Mouse (Mus musculus): ENCODE results near the gene Hdac6. TPM values are rescaled to one million over a fixed set of nuclear protein-coding genes. Genes with fewer than 3 reads are reported as not detected.
"Not testable (repeated sequence)": the region's sequence is repeated elsewhere in the genome, so short reads cannot be mapped to it uniquely, and the experiment has no call there.

The Hdac6 gene
- polyA plus RNA-seq, 2 experiments, result 7.9 to 11.9 TPM

DNA sequence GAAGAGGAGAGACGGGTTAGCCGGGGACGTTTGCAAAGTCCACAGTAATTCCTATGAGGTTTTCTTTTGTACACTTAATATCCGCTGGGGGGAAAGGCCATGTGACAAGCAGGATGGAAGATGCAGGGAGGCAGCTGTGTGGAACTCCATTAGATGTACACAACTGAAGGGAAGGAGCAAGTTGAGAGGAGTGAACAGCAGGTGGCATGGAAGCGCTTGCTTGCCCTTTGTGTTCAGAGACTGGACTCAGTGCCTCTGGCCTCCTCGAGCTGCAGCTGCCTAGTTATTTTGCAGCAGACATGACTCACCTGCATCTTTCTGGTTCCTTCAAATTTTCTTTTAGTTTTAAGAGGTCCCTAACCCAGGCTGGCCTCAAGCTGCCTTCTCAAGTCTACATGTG lies 37.2 kb downstream of the Hdac6 start:
- H3K4me1 ChIP-seq (replicated peaks; ENCODE audit: control insufficient read depth in 2 of 2, insufficient read depth in 2 of 2, low read length in 1 of 2), result no peaks in the 10 kb centered on the region

DNA sequence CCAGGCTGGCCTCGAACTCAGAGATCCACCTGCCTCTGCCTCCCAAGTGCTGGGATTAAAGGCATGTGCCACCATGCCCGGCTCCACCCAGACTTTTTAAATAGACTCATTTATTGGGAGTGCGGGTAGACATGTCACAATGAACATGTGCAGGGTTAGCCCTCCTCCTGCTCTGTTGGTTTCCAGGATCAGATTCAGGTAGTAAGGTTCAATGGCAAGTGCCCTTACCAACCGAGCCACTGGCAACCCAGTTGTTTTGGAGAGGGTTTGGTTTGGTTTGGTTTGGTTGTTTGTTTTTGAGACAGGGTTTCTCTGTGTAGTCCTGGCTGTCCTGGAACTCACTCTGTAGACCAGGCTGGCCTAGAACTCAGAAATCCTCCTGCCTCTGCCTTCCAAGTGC lies 38.4 kb downstream of the Hdac6 start, which contains the start of gene Gm10490:
Gene Gm10490 (plus strand): TSS at position 301 of the 400 bp plus-strand sequence.
- not testable (repeated sequence) for ATAC-seq (ENCODE audit: insufficient read depth); H3K9ac ChIP-seq (replicated peaks); H3K36me3 ChIP-seq (replicated peaks; ENCODE audit: control insufficient read depth, insufficient read depth, low read depth); H3K27ac ChIP-seq; DNase-seq (ENCODE audit: low read depth in 3 of 3, low spot score in 3 of 3); H3K27me3 ChIP-seq (ENCODE audit: control insufficient read depth, insufficient read depth, low read length); H3K4me1 ChIP-seq (replicated peaks; ENCODE audit: control insufficient read depth in 2 of 2, insufficient read depth in 2 of 2, low read length in 1 of 2); H3K9me3 ChIP-seq (ENCODE audit: control insufficient read depth, low read length); H3K4me3 ChIP-seq (ENCODE audit: insufficient read depth in 1 of 2, low read depth in 2 of 2, low read length in 2 of 2); H3K4me2 ChIP-seq (ENCODE audit: low read depth)
- 75% methylated on average over 4 of the region's 4 CpGs for WGBS (ENCODE audit: insufficient replicate concordance)

More for the DNA sequence above, 37.2 kb downstream of the Hdac6 start:
- no peak overlapping the region for H3K9ac ChIP-seq (replicated peaks)
- WGBS (ENCODE audit: insufficient replicate concordance), result 57% methylated on average over 6 of the region's 6 CpGs
- H3K4me2 ChIP-seq (ENCODE audit: low read depth), result no peak overlapping the region
- DNase-seq (ENCODE audit: low read depth in 3 of 3, low spot score in 3 of 3), result no peak
- H3K27me3 ChIP-seq (ENCODE audit: control insufficient read depth, insufficient read depth, low read length), result no peaks in the 10 kb centered on the region
- H3K27ac ChIP-seq, result no peak overlapping the region
- no peak overlapping the region for H3K4me3 ChIP-seq (ENCODE audit: insufficient read depth in 1 of 2, low read depth in 2 of 2, low read length in 2 of 2)
- ATAC-seq (ENCODE audit: insufficient read depth), result no peak
- no peaks in the 10 kb centered on the region for H3K36me3 ChIP-seq (replicated peaks; ENCODE audit: control insufficient read depth, insufficient read depth, low read depth)
- TF ChIP-seq EP300 (IDR thresholded peaks at IDR 0.05; ENCODE audit: low read depth) (no peak), CTCF (IDR thresholded peaks at IDR 0.05; ENCODE audit: low read depth) (no peak)
- no peaks in the 10 kb centered on the region for H3K9me3 ChIP-seq (ENCODE audit: control insufficient read depth, low read length)

DNA sequence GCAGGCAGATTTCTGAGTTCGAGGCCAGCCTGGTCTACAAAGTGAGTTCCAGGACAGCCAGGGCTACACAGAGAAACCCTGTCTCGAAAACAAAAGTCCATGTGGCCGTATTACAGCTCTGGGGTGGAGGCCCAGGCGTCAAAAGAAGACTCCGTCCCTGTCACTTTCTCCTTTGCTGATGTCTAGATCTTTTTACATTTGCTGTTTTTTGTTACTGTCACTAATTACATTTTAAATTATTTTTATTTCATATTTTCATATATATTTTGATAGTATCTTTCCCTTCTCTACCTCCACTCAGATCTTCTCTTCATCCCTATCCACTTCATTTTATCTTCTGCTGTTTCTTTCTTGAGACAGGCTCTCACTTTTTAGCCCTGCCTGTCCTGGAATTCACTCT lies 40.0 kb downstream of the Hdac6 start, which contains the start of gene Gm10491:
Gene Gm10491 (minus strand): TSS at position 101 of the 400 bp plus-strand sequence.
- H3K27ac ChIP-seq, result no peak within 1 kb of the TSS
- H3K27me3 ChIP-seq (ENCODE audit: control insufficient read depth, insufficient read depth, low read length), result no peaks in the 10 kb centered on the region
- ATAC-seq (ENCODE audit: insufficient read depth) (no peak), DNase-seq (ENCODE audit: low read depth in 3 of 3, low spot score in 3 of 3) (no peak)
- no peak within 1 kb of the TSS for H3K4me2 ChIP-seq (ENCODE audit: low read depth)
- no peak for TF ChIP-seq CTCF (IDR thresholded peaks at IDR 0.05; ENCODE audit: low read depth)
- no peak for TF ChIP-seq EP300 (IDR thresholded peaks at IDR 0.05; ENCODE audit: low read depth)
- WGBS (ENCODE audit: insufficient replicate concordance), result 69% methylated on average over 5 of the region's 5 CpGs
- H3K9me3 ChIP-seq (ENCODE audit: control insufficient read depth, low read length), result no peaks in the 10 kb centered on the region
- H3K36me3 ChIP-seq (replicated peaks; ENCODE audit: control insufficient read depth, insufficient read depth, low read depth), result no peaks in the 10 kb centered on the region
- no peak within 1 kb of the TSS for H3K4me3 ChIP-seq (ENCODE audit: insufficient read depth in 1 of 2, low read depth in 2 of 2, low read length in 2 of 2)
- H3K4me1 ChIP-seq (replicated peaks; ENCODE audit: control insufficient read depth in 2 of 2, insufficient read depth in 2 of 2, low read length in 1 of 2), result no peaks in the 10 kb centered on the region
- no peak within 1 kb of the TSS for H3K9ac ChIP-seq (replicated peaks)

DNA sequence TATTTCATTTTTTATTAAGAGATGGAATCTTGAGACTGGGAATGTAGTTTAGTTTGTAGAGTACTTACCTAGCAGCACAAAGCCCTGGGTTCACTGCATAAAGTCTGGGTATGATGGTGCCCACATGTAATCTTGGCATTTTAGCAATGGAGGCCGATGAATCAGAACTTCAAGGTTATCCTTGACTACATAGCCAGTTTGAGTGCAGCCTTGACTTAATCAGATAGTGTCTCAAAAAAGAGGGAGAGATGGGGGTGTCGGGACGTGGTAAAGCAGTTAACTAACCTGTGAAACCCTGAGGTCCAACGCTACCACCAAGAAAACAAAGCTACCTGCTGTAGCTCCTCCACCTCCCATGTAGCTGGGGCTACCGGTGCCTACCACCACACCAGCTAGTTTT lies 43.2 kb downstream of the Hdac6 start:
- H3K4me1 ChIP-seq (replicated peaks; ENCODE audit: control insufficient read depth in 2 of 2, insufficient read depth in 2 of 2, low read length in 1 of 2), result no peaks in the 10 kb centered on the region
- H3K9ac ChIP-seq (replicated peaks), result no peak overlapping the region
- H3K4me2 ChIP-seq (ENCODE audit: low read depth), result no peak overlapping the region
- ATAC-seq (ENCODE audit: insufficient read depth) (no peak), DNase-seq (ENCODE audit: low read depth in 3 of 3, low spot score in 3 of 3) (no peak)
- no peak overlapping the region for H3K4me3 ChIP-seq (ENCODE audit: insufficient read depth in 1 of 2, low read depth in 2 of 2, low read length in 2 of 2)
- H3K9me3 ChIP-seq (ENCODE audit: control insufficient read depth, low read length), result no peaks in the 10 kb centered on the region
- 74% methylated on average over 5 of the region's 5 CpGs for WGBS (ENCODE audit: insufficient replicate concordance)
- TF ChIP-seq CTCF (IDR thresholded peaks at IDR 0.05; ENCODE audit: low read depth), result no peak
- no peak for TF ChIP-seq EP300 (IDR thresholded peaks at IDR 0.05; ENCODE audit: low read depth)
- no peaks in the 10 kb centered on the region for H3K27me3 ChIP-seq (ENCODE audit: control insufficient read depth, insufficient read depth, low read length)
- no peaks in the 10 kb centered on the region for H3K36me3 ChIP-seq (replicated peaks; ENCODE audit: control insufficient read depth, insufficient read depth, low read depth)
- no peak overlapping the region for H3K27ac ChIP-seq

DNA sequence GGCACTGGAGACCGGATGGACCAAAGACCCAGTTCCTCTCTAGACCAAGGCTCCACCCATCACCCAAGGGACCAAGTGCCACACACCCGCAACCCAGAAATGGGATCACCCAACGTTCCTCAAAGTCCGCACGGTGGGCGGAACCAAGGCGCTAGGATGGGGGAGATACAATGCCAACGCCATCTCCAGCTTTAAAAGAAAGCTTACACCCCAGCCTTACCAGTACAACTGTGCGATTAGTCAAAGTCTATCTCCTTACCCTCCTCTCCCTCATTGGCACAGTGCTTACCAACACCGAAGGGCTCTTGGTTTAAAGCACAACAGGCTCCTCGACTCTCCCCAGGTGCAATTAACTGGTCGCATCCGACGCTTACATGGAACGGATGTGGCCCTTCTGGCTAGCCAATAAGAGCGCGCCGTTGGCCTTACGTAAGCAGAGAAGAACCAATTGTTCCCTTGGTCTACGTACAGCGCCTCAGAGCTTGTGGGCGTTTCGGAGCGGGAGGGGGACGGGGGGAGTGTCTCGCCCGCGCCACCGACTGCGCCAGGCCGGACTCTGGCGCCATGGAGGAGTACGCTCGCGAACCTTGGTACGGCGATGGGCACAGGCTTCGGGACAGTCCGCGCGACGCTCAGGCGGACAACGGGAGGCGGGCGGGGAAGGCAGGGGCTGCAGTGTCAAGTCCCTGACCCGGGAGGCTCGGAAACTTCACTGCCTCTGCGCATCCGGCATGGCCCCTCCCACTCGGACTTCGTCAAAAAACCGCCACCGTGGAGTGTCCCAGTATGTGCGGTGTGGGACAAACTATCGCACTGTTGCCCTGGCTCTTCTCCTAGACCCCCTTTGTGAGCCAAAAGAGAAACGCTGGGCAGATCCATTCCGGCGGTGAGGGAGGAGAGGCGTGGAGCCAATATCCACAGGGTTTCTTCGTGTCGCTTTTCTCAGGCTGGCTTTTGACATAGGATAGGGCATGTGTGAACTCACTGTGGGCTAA lies 48.5 kb downstream of the Hdac6 start, which contains the start of the genes Pqbp1 and Timm17b:
Gene Pqbp1 (minus strand): TSS at position 390 of the 995 bp plus-strand sequence.
Gene Timm17b (plus strand): TSS at position 478 of the 995 bp plus-strand sequence.
- WGBS (ENCODE audit: insufficient replicate concordance), result 12% methylated on average over 62 of the region's 62 CpGs
- DNase-seq (ENCODE audit: low read depth in 3 of 3, low spot score in 3 of 3) (peak; percentile 87 to 89 (median 88)), ATAC-seq (ENCODE audit: insufficient read depth) (peak; percentile 98)
- peak within 1 kb of the TSS; percentile 56 to 78 for H3K4me3 ChIP-seq (ENCODE audit: insufficient read depth in 1 of 2, low read depth in 2 of 2, low read length in 2 of 2)
- H3K27ac ChIP-seq, result peak within 1 kb of the TSS; percentile 62
- no peaks in the 10 kb centered on the region for H3K9me3 ChIP-seq (ENCODE audit: control insufficient read depth, low read length)
- H3K4me2 ChIP-seq (ENCODE audit: low read depth), result peak within 1 kb of the TSS; percentile 72
- no peaks in the 10 kb centered on the region for H3K27me3 ChIP-seq (ENCODE audit: control insufficient read depth, insufficient read depth, low read length)
- peaks cover 0 to 5% of the 10 kb centered on the region in 2 experiments; a peak in 1 of 4 replicates for H3K4me1 ChIP-seq (replicated peaks; ENCODE audit: control insufficient read depth in 2 of 2, insufficient read depth in 2 of 2, low read length in 1 of 2)
- 0 out of 2 replicates have a peak, but pooled peaks cover 3% of the 10 kb centered on the region for H3K36me3 ChIP-seq (replicated peaks; ENCODE audit: control insufficient read depth, insufficient read depth, low read depth)
- TF ChIP-seq EP300 (IDR thresholded peaks at IDR 0.05; ENCODE audit: low read depth) (peak; percentile 27; the same call in 1 of the 2 replicates), CTCF (IDR thresholded peaks at IDR 0.05; ENCODE audit: low read depth) (no peak)
- peak within 1 kb of the TSS; percentile 72 for H3K9ac ChIP-seq (replicated peaks)

All from liver, embryonic 14.5 days (tissue).